Comparison of ENCODE assay signal across 10 mouse cellular contexts in the genomic region with DNA sequence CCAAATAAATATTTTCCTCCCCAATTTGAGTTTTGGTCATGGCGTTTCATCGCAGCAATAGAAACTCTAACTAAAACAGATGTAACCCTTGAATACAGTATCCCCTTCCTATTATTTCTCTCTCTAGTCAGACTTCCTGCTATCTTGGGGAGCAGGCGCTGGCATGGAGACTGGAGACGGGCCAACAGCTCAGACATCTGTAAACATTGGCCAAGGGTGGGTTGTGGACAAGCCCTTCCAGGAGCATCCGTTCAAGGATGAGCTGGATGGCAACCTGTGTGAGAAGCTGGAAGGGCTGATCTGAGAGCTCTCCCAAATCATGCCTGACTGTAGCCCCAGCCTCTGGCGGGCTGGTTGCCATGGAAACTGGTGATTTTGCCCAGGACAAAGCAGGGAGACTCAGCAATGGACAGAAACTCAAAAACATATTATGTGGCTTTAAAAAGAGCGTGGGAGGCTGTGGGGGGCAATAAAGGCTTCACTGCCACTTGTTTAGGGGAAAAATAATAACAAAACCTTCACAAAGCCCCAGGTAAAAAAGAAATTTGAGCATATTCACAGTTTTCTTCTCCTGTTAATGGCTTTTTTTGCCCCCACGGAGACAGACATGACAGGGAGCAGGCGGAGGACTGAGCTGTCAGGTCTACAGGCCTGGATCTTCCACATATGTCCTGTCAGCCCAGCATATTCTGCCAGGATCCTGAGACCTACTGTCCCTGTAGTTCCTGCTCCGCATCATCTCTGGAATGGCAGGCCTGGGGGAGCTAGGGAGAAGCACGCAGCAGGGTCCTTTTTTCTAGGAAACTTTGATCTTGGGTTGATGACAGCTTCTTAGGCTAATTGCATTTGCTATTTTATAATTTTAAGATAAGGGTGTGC.
DNase-seq lines count a peak whose midpoint lies in the region; ATAC-seq and TF ChIP-seq lines count a peak whose summit lies in the region.
"Had no signal": no experiment of that assay in that cellular context is flagged by ENCODE, and none has a peak within 500 bp of the region (broad histone marks: within the 10 kb centered on the region; RNA-seq: fewer than 3 reads in every experiment).

No protein-coding gene starts in this region.

- H3K9me3 ChIP-seq in embryonic facial prominence, embryonic 13.5 days = no peaks in the 10 kb centered on the region
- H3K9me3 ChIP-seq in neural tube, embryonic 13.5 days = no peaks in the 10 kb centered on the region
- no peaks in the 10 kb centered on the region for H3K9me3 ChIP-seq in stomach, postnatal 0 days (ENCODE audit: control insufficient read depth, low read length)
- H3K9me3 ChIP-seq: heart, embryonic 10.5 days had no signal

- H3K36me3 ChIP-seq in embryonic facial prominence, embryonic 13.5 days = no peaks in the 10 kb centered on the region
- no peaks in the 10 kb centered on the region for H3K36me3 ChIP-seq in neural tube, embryonic 13.5 days
- H3K36me3 ChIP-seq in stomach, postnatal 0 days (ENCODE audit: control insufficient read depth, insufficient read depth, low read length) = no peaks in the 10 kb centered on the region
- H3K36me3 ChIP-seq: heart, embryonic 10.5 days had no signal

- no peak overlapping the region for H3K4me3 ChIP-seq in embryonic facial prominence, embryonic 13.5 days
- H3K4me3 ChIP-seq in neural tube, embryonic 13.5 days = no peak overlapping the region
- no peak overlapping the region for H3K4me3 ChIP-seq in stomach, postnatal 0 days (ENCODE audit: low read depth, low read length)

- H3K4me1 ChIP-seq in embryonic facial prominence, embryonic 13.5 days = peaks cover 7% of the 10 kb centered on the region
- H3K4me1 ChIP-seq in neural tube, embryonic 13.5 days (replicated peaks) = peaks cover 22% of the 10 kb centered on the region
- H3K4me1 ChIP-seq in stomach, postnatal 0 days (replicated peaks; ENCODE audit: control insufficient read depth, insufficient read depth) = no peaks in the 10 kb centered on the region

- 0 out of 2 replicates have a peak overlapping the region, but pooled peaks have one; percentile 3 for H3K9ac ChIP-seq in embryonic facial prominence, embryonic 13.5 days
- 0 out of 2 replicates have a peak overlapping the region, but pooled peaks have one; percentile 2 for H3K9ac ChIP-seq in neural tube, embryonic 13.5 days
- no peak overlapping the region for H3K9ac ChIP-seq in stomach, postnatal 0 days (ENCODE audit: low read length)

- intact Hi-C loops in left cerebral cortex, postnatal 25 days (cut with DNase I) = no loop called here

- no peaks in the 10 kb centered on the region for H3K27me3 ChIP-seq in embryonic facial prominence, embryonic 13.5 days
- H3K27me3 ChIP-seq in neural tube, embryonic 13.5 days = no peaks in the 10 kb centered on the region
- no peaks in the 10 kb centered on the region for H3K27me3 ChIP-seq in stomach, postnatal 0 days (ENCODE audit: control insufficient read depth, insufficient read depth, low read length)

- H3K27ac ChIP-seq in embryonic facial prominence, embryonic 13.5 days = no peak overlapping the region
- H3K27ac ChIP-seq in neural tube, embryonic 13.5 days (replicated peaks) = 0 out of 2 replicates have a peak overlapping the region, but pooled peaks have one; percentile 14
- H3K27ac ChIP-seq in stomach, postnatal 0 days (replicated peaks) = no peak overlapping the region
- H3K27ac ChIP-seq: heart, embryonic 10.5 days had no signal

- TF ChIP-seq CTCF in stomach, postnatal 0 days (IDR thresholded peaks at IDR 0.05; ENCODE audit: low read depth) = no peak

- WGBS in embryonic facial prominence, embryonic 13.5 days = 60% methylated on average over 11 of the region's 11 CpGs
- 53% methylated on average over 11 of the region's 11 CpGs for WGBS in neural tube, embryonic 13.5 days
- 52% methylated on average over 11 of the region's 11 CpGs for WGBS in stomach, postnatal 0 days

- DNase-seq in layer of hippocampus, postnatal 10 days (ENCODE audit: low spot score in 2 of 2) = peak; percentile 59 to 73
- DNase-seq in layer of hippocampus, postnatal 36 days = no peak
- peak; percentile 56 to 70 for DNase-seq in left cerebral cortex, postnatal 25 days (ENCODE audit: low spot score in 2 of 2)
- DNase-seq in stomach, postnatal 0 days (ENCODE audit: low spot score) = no peak
- no peak for DNase-seq in layer of hippocampus, postnatal 25 days (ENCODE audit: extremely low spot score in 1 of 2, low spot score in 1 of 2)
- DNase-seq: kidney, postnatal 36 days had no signal

- ATAC-seq in embryonic facial prominence, embryonic 13.5 days (ENCODE audit: insufficient number of reproducible peaks, insufficient read depth, low FRiP score, low TSS enrichment, low read depth) = no peak
- 0 out of 2 replicates have a peak, but pooled peaks have one; percentile 69 for ATAC-seq in neural tube, embryonic 13.5 days (ENCODE audit: low read depth)
- no peak for ATAC-seq in stomach, postnatal 0 days (ENCODE audit: low FRiP score, low TSS enrichment)
- no peak for ATAC-seq in megakaryocyte-erythroid progenitor cell, adult 5-6 weeks (replicated peaks; ENCODE audit: low FRiP score, low TSS enrichment, poor library complexity, severe bottlenecking)

- no peak overlapping the region for H3K4me2 ChIP-seq in embryonic facial prominence, embryonic 13.5 days
- H3K4me2 ChIP-seq in neural tube, embryonic 13.5 days = no peak overlapping the region
- no peak overlapping the region for H3K4me2 ChIP-seq in stomach, postnatal 0 days (replicated peaks; ENCODE audit: low read depth)

- no peak for TF ChIP-seq EP300 in stomach, postnatal 0 days (optimal IDR thresholded peaks at IDR 0.05)

Comparison
In these comparisons a context has a peak if more than half of its experiments do, and no peak if none do; other contexts are left out.
1. DNase-seq: peak in layer of hippocampus, postnatal 10 days (2 of 2) and left cerebral cortex, postnatal 25 days (2 of 2); none in layer of hippocampus, postnatal 36 days (0 of 2), stomach, postnatal 0 days (single experiment) and layer of hippocampus, postnatal 25 days (0 of 2).